Mouse (Mus musculus) olfactory bulb, adult 2 months (tissue): ENCODE measurements around the gene Bcan.

Experiments
- CTCF ChIP-seq: fragments of 200-500 bp; IDR thresholded peaks from 2 replicates; pipeline ENCODE4 v1.5.1; 2012; ENCODE audit warnings: low read depth, mild to moderate bottlenecking, low read length, moderate library complexity; ENCODE audit not compliant: insufficient read depth
- POLR2A ChIP-seq: fragments of 200-500 bp; IDR thresholded peaks from 2 replicates; pipeline ENCODE4 v1.6.1; 2012; ENCODE audit warnings: mild to moderate bottlenecking, low read depth, low read length, moderate library complexity; ENCODE audit not compliant: insufficient read depth

DNA sequence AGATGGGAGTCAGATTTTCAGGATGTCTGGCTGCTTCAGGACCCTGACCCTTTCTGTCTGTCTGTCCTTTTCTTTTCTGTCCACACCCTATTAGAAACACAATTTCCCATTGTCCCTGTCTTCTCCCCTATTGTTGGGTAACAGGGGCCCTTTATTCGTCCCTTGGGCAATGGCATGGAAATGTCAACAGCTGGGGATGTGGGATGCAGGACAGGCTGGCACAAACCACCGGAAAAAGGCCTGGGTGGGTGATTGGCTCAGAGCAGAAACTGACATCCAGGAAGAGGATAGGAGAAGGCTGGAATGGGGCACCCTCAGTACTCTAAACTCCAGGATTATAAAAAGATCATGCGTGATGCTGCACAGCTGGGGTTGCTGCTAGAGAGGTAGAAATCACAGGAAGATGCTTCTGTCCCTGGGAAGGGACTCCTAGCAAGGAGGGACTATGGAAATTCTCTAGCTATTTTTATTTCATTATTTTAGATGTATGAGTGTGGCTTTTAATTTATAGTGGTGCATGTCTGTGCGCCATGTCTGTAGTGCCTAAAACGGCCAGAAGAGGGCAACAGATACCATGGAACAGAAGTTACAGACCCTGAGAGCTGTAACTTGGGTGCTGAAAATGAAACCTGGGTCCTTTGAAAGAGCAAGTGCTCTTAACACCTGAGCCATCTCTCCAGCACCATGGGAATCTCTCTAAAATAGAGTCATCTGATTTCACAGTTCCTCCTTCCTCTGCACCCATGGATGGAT is 27.6 kb upstream of the Bcan start, which contains the start of gene Hapln2:
- TF ChIP-seq CTCF (no peak), POLR2A (no peak)
